16 mouse cellular contexts compared by ENCODE assay signal in the genomic region with DNA sequence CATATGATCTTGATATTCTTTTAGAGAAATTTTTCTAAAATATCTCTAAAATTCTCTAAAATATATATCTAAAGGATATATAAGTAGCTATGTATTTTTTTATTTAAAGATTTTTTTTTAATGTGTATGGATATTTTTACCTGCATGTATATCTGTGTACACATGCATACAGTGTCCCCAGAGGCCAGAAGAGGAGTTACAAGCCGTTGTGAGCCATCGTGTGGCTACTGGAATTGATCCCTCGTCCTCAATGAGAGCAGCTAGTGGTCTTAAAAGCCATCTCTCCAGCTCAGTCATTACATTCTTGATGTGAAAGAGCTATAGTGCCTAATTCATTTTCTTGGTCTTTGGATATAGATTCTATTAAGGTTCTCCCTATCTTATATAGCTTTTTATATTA. TPM values are rescaled to one million over a fixed set of nuclear protein-coding genes. Genes with fewer than 3 reads are reported as not detected.
DNase-seq lines count a peak whose midpoint lies in the region; TF ChIP-seq lines count a peak whose summit lies in the region.
"Had no signal": no experiment of that assay in that cellular context is flagged by ENCODE, and none has a peak within 500 bp of the region (broad histone marks: within the 10 kb centered on the region; RNA-seq: fewer than 3 reads in every experiment).

No protein-coding gene starts in this region.

- no peak overlapping the region for H3K27ac ChIP-seq in cerebellum, adult 2 months (ENCODE audit: insufficient read depth, low read length)
- H3K27ac ChIP-seq in layer of hippocampus, adult 2 months, result no peak overlapping the region
- H3K27ac ChIP-seq: lung, embryonic 15.5 days had no signal

- no peak for DNase-seq in cerebellum, adult 2 months
- no peak for DNase-seq in cerebellum, postnatal 4 days (ENCODE audit: low spot score in 2 of 2)
- DNase-seq in layer of hippocampus, adult 2 months (ENCODE audit: low spot score in 2 of 2), result no peak
- no peak for DNase-seq in layer of hippocampus, adult 9-10 months (ENCODE audit: low spot score)
- DNase-seq in ES-CJ7 (ENCODE audit: low read depth, low spot score), result peak; percentile 25
- peak; percentile 37 for DNase-seq in embryo, embryonic 10.5 days (ENCODE audit: low spot score)
- DNase-seq in frontal cortex, postnatal 25 days (ENCODE audit: low spot score in 2 of 2), result no peak
- DNase-seq in kidney, adult 8-10 months, result no peak
- DNase-seq: cerebellum, adult 11 months; gastrocnemius, postnatal 14 days; heart, postnatal 10 days; kidney, adult 18-20 months; layer of hippocampus, postnatal 36 days; thymus, postnatal 36 days had no signal

- no peak for TF ChIP-seq POLR2A in cerebellum, adult 2 months (IDR thresholded peaks at IDR 0.05; ENCODE audit: borderline replicate concordance, insufficient read depth, low read length)

- H3K4me3 ChIP-seq in cerebellum, adult 2 months (replicated peaks; ENCODE audit: insufficient read depth, low read depth, low read length), result no peak overlapping the region
- H3K4me3 ChIP-seq in layer of hippocampus, adult 2 months, result no peak overlapping the region
- H3K4me3 ChIP-seq: erythroblast, embryonic 14.5 days; lung, embryonic 15.5 days had no signal

- no peaks in the 10 kb centered on the region for H3K27me3 ChIP-seq in cerebellum, adult 2 months (ENCODE audit: control insufficient read depth, insufficient read depth, low read length)
- H3K27me3 ChIP-seq: lung, embryonic 15.5 days had no signal

- H3K4me1 ChIP-seq in cerebellum, adult 2 months (ENCODE audit: control insufficient read depth, insufficient read depth, low read length), result no peaks in the 10 kb centered on the region
- H3K4me1 ChIP-seq: lung, embryonic 15.5 days had no signal

- WGBS in cerebellum, adult 2 months, result 12% methylated on average over 3 of the region's 3 CpGs

- peak; percentile 51 for TF ChIP-seq CTCF in cerebellum, adult 2 months (IDR thresholded peaks at IDR 0.05; ENCODE audit: borderline replicate concordance, insufficient read depth, low read depth, low read length)
- peak; percentile 82 for TF ChIP-seq CTCF in layer of hippocampus, adult 2 months (conservative IDR thresholded peaks at IDR 0.05)

RNA-seq across cellular contexts. Expression of a gene that starts 20.2 kb away (rescaled TPM):
- polyA plus RNA-seq in cerebellum, adult 2 months (2012; rRNA removed), result 3.7 and 4.6 TPM in 2 replicates
- total RNA-seq in layer of hippocampus, adult 2 months (2021), result 1 to 10 TPM; 2.4 to 6.3 TPM
- polyA plus RNA-seq: erythroblast, embryonic 14.5 days had no signal

RNA-seq across cellular contexts. Expression of a gene that starts 24.9 kb away (rescaled TPM):
- 27.4 and 27.8 TPM in 2 replicates for polyA plus RNA-seq in cerebellum, adult 2 months (2012; rRNA removed)
- 10 to 100 TPM; 57.4 to 70.5 TPM for total RNA-seq in layer of hippocampus, adult 2 months (2021)

RNA-seq across cellular contexts. Expression of a gene that starts 29.8 kb away (rescaled TPM):
- 0.71 and 0.72 TPM in 2 replicates for polyA plus RNA-seq in cerebellum, adult 2 months (2012; rRNA removed)
- under 1 TPM in 1 of 2 experiments, not detected in 1; 0.28 TPM for total RNA-seq in layer of hippocampus, adult 2 months (2021)
- total RNA-seq: gastrocnemius, postnatal 14 days; heart, postnatal 10 days had no signal
- polyA plus RNA-seq: erythroblast, embryonic 14.5 days had no signal

Comparison
In these comparisons a context has a peak if more than half of its experiments do, and no peak if none do; other contexts are left out.
1. DNase-seq: peak in ES-CJ7 (single experiment) and embryo, embryonic 10.5 days (single experiment); none in cerebellum, adult 2 months (0 of 2), cerebellum, postnatal 4 days (0 of 2), layer of hippocampus, adult 2 months (0 of 2), layer of hippocampus, adult 9-10 months (single experiment), frontal cortex, postnatal 25 days (0 of 2) and kidney, adult 8-10 months (0 of 2).